Mouse (Mus musculus) brain, embryonic 14.5 days (tissue): ENCODE measurements around the gene Lrrc71.

Experiments
- CTCF ChIP-seq: fragments of 200-500 bp; IDR thresholded peaks from 2 replicates; pipeline ENCODE4 v1.5.1; 2012; ENCODE audit warnings: inconsistent platforms, mild to moderate bottlenecking, moderate library complexity, borderline replicate concordance; ENCODE audit not compliant: insufficient read depth, insufficient read length; ENCODE audit errors: extremely low read depth
- POLR2A ChIP-seq: fragments of 200-500 bp; IDR thresholded peaks from 2 replicates; pipeline ENCODE4 v1.6.1; 2012; ENCODE audit warnings: mild to moderate bottlenecking, inconsistent platforms, borderline replicate concordance; ENCODE audit not compliant: poor library complexity, insufficient read depth, insufficient read length, severe bottlenecking; ENCODE audit errors: extremely low read depth

DNA sequence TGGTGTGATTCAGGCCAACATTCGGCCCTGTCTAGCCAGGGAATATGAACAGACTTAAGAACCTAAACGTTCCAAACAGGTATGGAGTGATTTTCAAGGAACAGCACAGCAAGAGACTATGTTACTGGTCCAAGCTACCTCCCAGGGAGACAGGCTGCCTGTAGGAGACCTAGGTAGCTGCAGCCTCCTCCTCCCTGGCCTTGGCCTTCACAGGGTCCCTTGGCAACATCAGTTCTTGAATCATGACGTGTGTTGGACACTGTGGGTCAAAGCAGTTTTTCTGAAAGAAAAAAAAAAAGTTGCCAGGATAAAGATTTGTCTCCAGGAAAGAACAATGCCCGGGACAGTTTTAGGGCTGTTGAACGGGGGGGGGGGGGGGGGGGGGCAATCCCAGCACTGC, 9.5 kb downstream of the Lrrc71 start:
- TF ChIP-seq POLR2A (no peak), CTCF (no peak)
